Mouse (Mus musculus): ENCODE data around the gene Gucy2c. TPM values are rescaled to one million over a fixed set of nuclear protein-coding genes. Genes with fewer than 3 reads are reported as not detected.

Gene Gucy2c
- polyA plus RNA-seq, 1 experiment from 2014 or later: 0.11 TPM

DNA sequence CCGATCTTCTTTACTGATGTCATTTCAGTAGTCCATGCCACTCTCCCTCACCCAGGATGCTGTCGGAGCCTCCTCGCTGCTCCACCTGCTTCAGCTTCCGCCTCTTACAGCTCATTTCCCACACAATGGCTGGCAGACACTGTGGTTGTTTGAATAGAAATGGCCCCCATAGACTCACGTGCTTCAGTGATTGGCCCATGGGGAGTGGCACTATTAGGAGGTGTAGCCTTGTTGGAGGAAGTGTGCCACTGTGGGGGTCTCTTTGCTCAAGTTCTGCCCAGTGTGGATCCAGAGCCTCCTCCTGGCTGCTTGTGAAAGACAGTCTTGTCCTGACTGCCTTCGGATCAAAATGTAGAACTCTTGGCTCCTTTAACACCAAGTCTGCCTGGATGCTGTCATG lies 14.3 kb upstream of the Gucy2c start:
- no peaks in the 10 kb centered on the region for H3K9me3 ChIP-seq (replicated peaks; ENCODE audit: low read length)
- no peak for DNase-seq (ENCODE audit: low spot score)

DNA sequence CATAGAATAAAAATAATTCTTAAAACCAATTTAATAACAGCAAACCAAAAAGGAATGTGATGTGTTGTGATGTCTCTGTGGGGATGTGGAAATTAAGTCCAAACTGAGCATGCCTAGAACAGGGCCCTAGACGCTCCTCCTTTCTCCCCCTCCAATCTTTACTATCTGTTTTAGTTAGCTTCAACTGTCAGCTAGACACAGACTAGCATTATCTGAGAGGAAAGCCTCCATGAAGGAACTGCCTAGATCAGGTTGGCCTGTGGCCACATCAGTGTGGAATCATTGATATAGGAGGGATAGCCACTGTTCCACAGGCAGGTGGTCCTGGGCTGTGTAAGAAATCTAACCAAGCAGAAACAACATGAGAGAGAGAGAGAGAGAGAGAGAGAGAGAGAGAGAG lies 13.5 kb upstream of the Gucy2c start:
- no peak overlapping the region for H3K4me3 ChIP-seq (replicated peaks; ENCODE audit: low read depth, low read length)
- H3K4me2 ChIP-seq (ENCODE audit: low read length): no peak overlapping the region
- no peaks in the 10 kb centered on the region for H3K27me3 ChIP-seq (ENCODE audit: insufficient read depth, low read length)
- no peak overlapping the region for H3K27ac ChIP-seq
- H3K36me3 ChIP-seq (ENCODE audit: insufficient read depth, low read length): no peaks in the 10 kb centered on the region
- 61% methylated on average over 1 of the region's 1 CpGs for WGBS
- H3K9me3 ChIP-seq (replicated peaks; ENCODE audit: low read length): no peaks in the 10 kb centered on the region
- no peak overlapping the region for H3K9ac ChIP-seq (ENCODE audit: low read depth, low read length)
- DNase-seq (ENCODE audit: low spot score) (no peak), ATAC-seq (replicated peaks; ENCODE audit: low FRiP score, low read depth) (no peak)
- no peaks in the 10 kb centered on the region for H3K4me1 ChIP-seq (replicated peaks; ENCODE audit: insufficient read depth, low read length)
- no peak for TF ChIP-seq CTCF (IDR thresholded peaks at IDR 0.05; ENCODE audit: low read depth)

More for the DNA sequence above, 14.3 kb upstream of the Gucy2c start:
- 46% methylated on average over 6 of the region's 6 CpGs for WGBS
- Histone ChIP-seq H3K36me3 (ENCODE audit: insufficient read depth, low read length) (no peaks in the 10 kb centered on the region), H3K9ac (ENCODE audit: low read depth, low read length) (no peak overlapping the region), H3K4me1 (replicated peaks; ENCODE audit: insufficient read depth, low read length) (no peaks in the 10 kb centered on the region), H3K4me2 (ENCODE audit: low read length) (no peak overlapping the region), H3K27ac (no peak overlapping the region), H3K27me3 (ENCODE audit: insufficient read depth, low read length) (no peaks in the 10 kb centered on the region), H3K4me3 (replicated peaks; ENCODE audit: low read depth, low read length) (no peak overlapping the region)
- ATAC-seq (replicated peaks; ENCODE audit: low FRiP score, low read depth): no peak
- TF ChIP-seq CTCF (IDR thresholded peaks at IDR 0.05; ENCODE audit: low read depth): no peak

DNA sequence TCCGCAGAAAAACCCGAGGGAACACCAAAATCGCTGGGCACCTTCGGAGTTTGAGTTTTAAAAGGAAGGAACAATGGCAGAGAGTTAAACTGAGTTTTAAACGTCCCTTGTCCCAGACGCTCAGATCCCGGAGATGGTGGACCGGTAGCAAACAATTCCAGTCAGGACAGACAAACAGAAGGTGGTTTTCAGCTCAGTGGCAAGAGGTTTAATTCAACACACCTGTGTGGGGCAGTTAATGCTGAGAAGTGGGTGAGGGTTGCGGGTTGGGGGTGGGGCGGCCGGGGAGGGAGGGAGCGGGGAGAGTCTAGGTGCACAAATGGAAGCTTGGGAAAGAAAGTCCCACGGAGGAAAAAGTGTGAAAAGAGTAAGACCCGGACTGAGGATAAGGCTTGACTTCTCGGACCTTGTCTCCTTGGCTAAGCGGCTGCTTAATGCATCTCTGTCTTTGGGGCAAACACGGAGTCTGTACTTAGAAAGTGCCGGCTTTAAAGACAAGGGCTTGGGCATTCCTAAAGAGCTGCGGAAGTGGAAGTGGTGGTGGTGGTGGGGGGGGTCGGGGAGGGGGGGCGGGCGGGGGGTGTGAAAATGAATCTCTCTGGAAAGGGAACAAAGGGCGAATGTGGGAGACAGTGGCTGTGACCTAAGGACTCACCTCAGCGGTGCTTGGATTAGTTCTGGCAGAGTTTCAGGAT lies 12.4 kb upstream of the Gucy2c start:
- peak overlapping the region; percentile 86 for H3K4me2 ChIP-seq (ENCODE audit: low read length)
- no peaks in the 10 kb centered on the region for H3K9me3 ChIP-seq (replicated peaks; ENCODE audit: low read length)
- H3K36me3 ChIP-seq (ENCODE audit: insufficient read depth, low read length): no peaks in the 10 kb centered on the region
- TF ChIP-seq CTCF (IDR thresholded peaks at IDR 0.05; ENCODE audit: low read depth): no peak
- no peaks in the 10 kb centered on the region for H3K4me1 ChIP-seq (replicated peaks; ENCODE audit: insufficient read depth, low read length)
- H3K27ac ChIP-seq: no peak overlapping the region
- ATAC-seq (replicated peaks; ENCODE audit: low FRiP score, low read depth): peak; percentile 64
- H3K4me3 ChIP-seq (replicated peaks; ENCODE audit: low read depth, low read length): peak overlapping the region; percentile 39
- peak; percentile 57 for DNase-seq (ENCODE audit: low spot score)
- WGBS: under 1% methylated on average over 24 of the region's 24 CpGs
- H3K27me3 ChIP-seq (ENCODE audit: insufficient read depth, low read length): no peaks in the 10 kb centered on the region
- H3K9ac ChIP-seq (ENCODE audit: low read depth, low read length): peak overlapping the region; percentile 35; the same call in 1 of the 2 replicates

DNA sequence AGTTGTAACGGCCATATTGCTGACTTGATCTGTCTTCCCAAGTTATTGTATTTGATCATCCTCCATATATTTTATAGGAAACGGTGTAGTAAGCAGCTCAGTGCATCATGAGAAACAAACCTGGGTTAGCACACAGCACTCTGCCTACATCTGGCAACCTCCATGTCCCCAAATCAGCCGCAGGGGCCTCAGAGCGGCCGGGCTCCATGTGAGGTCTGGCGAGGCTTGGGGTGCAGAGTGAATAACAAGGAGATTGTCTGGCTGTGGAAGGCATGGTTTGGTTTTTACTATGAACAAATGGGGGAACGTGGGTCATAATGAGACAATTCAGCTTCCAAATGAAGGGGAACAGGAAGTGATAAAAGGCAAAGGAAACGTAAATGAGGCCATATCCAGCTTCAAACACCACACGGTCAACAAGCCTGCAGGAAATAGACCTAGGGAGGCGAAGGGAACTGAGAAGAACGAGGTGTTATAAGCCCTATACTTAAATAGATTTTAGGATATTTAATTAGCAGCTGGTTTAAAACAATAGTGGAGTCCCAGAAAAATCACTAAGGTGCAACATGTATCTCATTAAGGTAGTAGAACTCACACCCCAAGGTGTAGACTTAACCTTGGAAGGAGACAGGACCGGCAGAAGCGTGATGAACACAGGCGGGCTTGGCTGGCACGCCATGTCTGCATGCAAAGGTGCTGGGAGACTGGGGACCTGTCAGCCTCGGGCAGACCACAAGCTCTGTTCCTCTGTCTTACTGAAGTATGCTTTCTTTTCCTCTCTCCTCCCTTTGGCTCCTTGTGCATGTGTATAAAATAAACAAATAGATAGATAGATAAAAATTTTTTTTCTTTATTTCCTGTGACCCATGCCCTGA lies 11.6 kb upstream of the Gucy2c start:
- Histone ChIP-seq H3K4me3 (replicated peaks; ENCODE audit: low read depth, low read length) (peak overlapping the region; percentile 39), H3K4me1 (replicated peaks; ENCODE audit: insufficient read depth, low read length) (no peaks in the 10 kb centered on the region), H3K9ac (ENCODE audit: low read depth, low read length) (peak overlapping the region; percentile 35; the same call in 1 of the 2 replicates), H3K27me3 (ENCODE audit: insufficient read depth, low read length) (no peaks in the 10 kb centered on the region), H3K4me2 (ENCODE audit: low read length) (peak overlapping the region; percentile 86), H3K9me3 (replicated peaks; ENCODE audit: low read length) (no peaks in the 10 kb centered on the region), H3K27ac (no peak overlapping the region), H3K36me3 (ENCODE audit: insufficient read depth, low read length) (no peaks in the 10 kb centered on the region)
- WGBS: 26% methylated on average over 16 of the region's 16 CpGs
- no peak for TF ChIP-seq CTCF (IDR thresholded peaks at IDR 0.05; ENCODE audit: low read depth)
- DNase-seq (ENCODE audit: low spot score) (no peak), ATAC-seq (replicated peaks; ENCODE audit: low FRiP score, low read depth) (no peak)

DNA sequence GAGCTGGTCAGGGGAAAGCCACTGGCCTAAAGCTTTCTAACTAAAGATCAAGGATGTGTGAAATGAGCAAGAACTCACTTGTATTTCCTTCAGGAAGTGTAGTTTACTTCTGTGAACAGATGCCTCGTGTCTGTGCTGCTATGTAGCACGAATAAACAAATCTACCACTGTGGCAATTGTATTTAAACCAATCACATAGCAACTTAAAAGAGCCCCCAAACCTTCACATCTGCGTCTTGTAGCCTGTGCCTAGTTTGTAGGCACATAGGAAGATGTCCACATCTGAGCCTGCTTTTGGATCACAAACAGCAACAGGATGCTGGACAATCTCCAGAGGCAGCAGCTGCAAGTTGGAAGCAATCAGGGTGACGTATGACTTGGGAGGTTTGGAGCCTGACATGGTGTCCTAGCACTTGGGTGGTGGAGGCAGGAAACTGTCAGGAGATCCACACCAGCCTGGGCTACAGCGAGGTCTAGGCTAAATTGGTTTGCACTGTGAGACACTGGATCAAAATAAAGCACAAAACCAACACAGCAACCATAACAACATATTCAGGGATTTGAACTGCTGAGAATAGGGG lies 7.9 kb upstream of the Gucy2c start:
- H3K9me3 ChIP-seq (replicated peaks; ENCODE audit: low read length): no peaks in the 10 kb centered on the region
- H3K4me3 ChIP-seq (replicated peaks; ENCODE audit: low read depth, low read length): no peak overlapping the region
- no peaks in the 10 kb centered on the region for H3K27me3 ChIP-seq (ENCODE audit: insufficient read depth, low read length)
- H3K4me1 ChIP-seq (replicated peaks; ENCODE audit: insufficient read depth, low read length): no peaks in the 10 kb centered on the region
- DNase-seq (ENCODE audit: low spot score) (peak; percentile 87), ATAC-seq (replicated peaks; ENCODE audit: low FRiP score, low read depth) (peak; percentile 72; the same call in 1 of the 2 replicates)
- no peak overlapping the region for H3K9ac ChIP-seq (ENCODE audit: low read depth, low read length)
- H3K4me2 ChIP-seq (ENCODE audit: low read length): no peak overlapping the region
- 43% methylated on average over 5 of the region's 5 CpGs for WGBS
- H3K27ac ChIP-seq: peak overlapping the region; percentile 85
- H3K36me3 ChIP-seq (ENCODE audit: insufficient read depth, low read length): no peaks in the 10 kb centered on the region
- no peak for TF ChIP-seq CTCF (IDR thresholded peaks at IDR 0.05; ENCODE audit: low read depth)

DNA sequence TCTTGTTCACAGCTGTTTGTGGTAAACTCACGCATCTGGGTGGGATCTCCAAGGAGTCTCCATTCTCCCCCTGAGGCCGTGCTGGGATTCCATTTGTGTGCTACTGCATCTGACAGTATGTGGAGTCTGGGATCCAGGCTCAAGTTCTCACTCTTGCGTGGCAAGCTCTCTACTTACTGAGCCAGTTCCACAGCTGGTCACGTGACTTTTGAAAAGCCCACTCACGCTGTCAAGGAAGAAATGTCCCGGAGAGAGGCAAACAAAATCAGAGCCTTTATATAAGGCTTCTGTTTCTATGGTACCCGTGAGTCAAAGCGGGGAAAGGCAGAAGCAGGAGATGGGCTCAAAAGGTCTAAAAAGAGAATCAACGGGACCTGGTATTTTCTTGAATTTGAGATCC lies 1.2 kb upstream of the Gucy2c start:
- Histone ChIP-seq H3K27me3 (ENCODE audit: insufficient read depth, low read length) (no peaks in the 10 kb centered on the region), H3K27ac (no peak overlapping the region), H3K4me3 (replicated peaks; ENCODE audit: low read depth, low read length) (no peak overlapping the region), H3K4me1 (replicated peaks; ENCODE audit: insufficient read depth, low read length) (no peaks in the 10 kb centered on the region), H3K4me2 (ENCODE audit: low read length) (no peak overlapping the region), H3K36me3 (ENCODE audit: insufficient read depth, low read length) (no peaks in the 10 kb centered on the region), H3K9me3 (replicated peaks; ENCODE audit: low read length) (no peaks in the 10 kb centered on the region), H3K9ac (ENCODE audit: low read depth, low read length) (no peak overlapping the region)
- ATAC-seq (replicated peaks; ENCODE audit: low FRiP score, low read depth) (no peak), DNase-seq (ENCODE audit: low spot score) (no peak)
- no peak for TF ChIP-seq CTCF (IDR thresholded peaks at IDR 0.05; ENCODE audit: low read depth)
- 90% methylated on average over 9 of the region's 9 CpGs for WGBS
